Mouse (Mus musculus) intestine, embryonic 16.5 days (tissue): ENCODE data around the gene Naif1. TPM values are rescaled to one million over a fixed set of nuclear protein-coding genes. Genes with fewer than 3 reads are reported as not detected.

Experiments
- ATAC-seq: fragments of 200-750 bp; cut with Nextera tagmentation; 2 replicates; pipeline ENCODE4 v1.8.0; 2017; ENCODE audit warnings: moderate TSS enrichment, moderate library complexity
- H3K27ac ChIP-seq: fragments of 300-500 bp; sonication (generic); 2 replicates; pipeline ENCODE4 v1.5.1; 2014; ENCODE audit warnings: mild to moderate bottlenecking, low read length
- H3K27me3 ChIP-seq: fragments of 300-500 bp; sonication (generic); replicated peaks from 2 replicates; pipeline ENCODE4 v1.6.1; 2014; ENCODE audit warnings: low read length, control low read depth, mixed read lengths; ENCODE audit not compliant: control insufficient read depth, insufficient read depth
- H3K36me3 ChIP-seq: fragments of 300-500 bp; sonication (generic); 2 replicates; pipeline ENCODE4 v1.6.1; 2014; ENCODE audit warnings: low read length, control low read depth; ENCODE audit not compliant: control insufficient read depth, insufficient read depth
- H3K4me1 ChIP-seq: fragments of 300-500 bp; sonication (generic); 2 replicates; pipeline ENCODE4 v1.6.1; 2014; ENCODE audit warnings: low read length, control low read depth, mixed read lengths; ENCODE audit not compliant: control insufficient read depth, insufficient read depth
- H3K4me2 ChIP-seq: fragments of 300-500 bp; sonication (generic); 2 replicates; pipeline ENCODE4 v1.6.1; 2014; ENCODE audit warnings: low read depth, low read length, control low read depth
- H3K4me3 ChIP-seq: fragments of 300-500 bp; sonication (generic); 2 replicates; pipeline ENCODE4 v1.5.1; 2014; ENCODE audit warnings: mild to moderate bottlenecking, low read length
- H3K9ac ChIP-seq: fragments of 300-500 bp; sonication (generic); 2 replicates; pipeline ENCODE4 v1.6.1; 2014; ENCODE audit warnings: low read depth, low read length
- H3K9me3 ChIP-seq: fragments of 300-500 bp; sonication (generic); 2 replicates; pipeline ENCODE4 v1.6.1; 2016; ENCODE audit warnings: low read length, control low read depth; ENCODE audit not compliant: control insufficient read depth
- WGBS: fragments of 180-500 bp; shearing (Covaris S2); extraction: QIAGEN DNeasy Blood & Tissue Kit; methylation state at CpG from one replicate; pipeline ENCODE4 v1.1.7; 2014; 5-methylcytosine and 5-hydroxymethylcytosine counted together
- polyA plus RNA-seq: library from polyadenylated mRNA; unstranded; fragments of >200 nt; fragmentation: Nextera tagmentation; extraction: Ambion mirVana; gene quantifications from 2 replicates; pipeline ENCODE4 v1.2.1, GENCODE M21; 2015

Gene Naif1
- polyA plus RNA-seq, 1 experiment from 2014 or later = 5.3 TPM

- no peaks in the 10 kb centered on the region for H3K9me3 ChIP-seq
- peaks cover 25% of the 10 kb centered on the region for H3K4me1 ChIP-seq
- H3K27me3 ChIP-seq = no peaks in the 10 kb centered on the region
- H3K36me3 ChIP-seq = peaks cover 3% of the 10 kb centered on the region; the same call in 1 of the 2 replicates
- peak overlapping the region; percentile 89 for H3K27ac ChIP-seq
- peak overlapping the region; percentile 88 for H3K4me3 ChIP-seq
- ATAC-seq = peak; percentile 97
- under 1% methylated on average over 25 of the region's 25 CpGs for WGBS
- peak overlapping the region; percentile 56 for H3K9ac ChIP-seq
- peak overlapping the region; percentile 85 for H3K4me2 ChIP-seq
Measured at GRCm38 (mm10) chr2:32451870-32452372, 1.7 kb downstream of the Naif1 start.

GRCm38 (mm10) chr2:32452441-32452971, 2.2 kb downstream of the Naif1 start:
- Histone ChIP-seq H3K4me1 (peaks cover 22% of the 10 kb centered on the region), H3K36me3 (peaks cover 3% of the 10 kb centered on the region; the same call in 1 of the 2 replicates), H3K27ac (peak overlapping the region; percentile 55), H3K27me3 (no peaks in the 10 kb centered on the region), H3K4me3 (peak overlapping the region; percentile 34), H3K4me2 (peak overlapping the region; percentile 52), H3K9ac (peak overlapping the region; percentile 56; the same call in 1 of the 2 replicates), H3K9me3 (no peaks in the 10 kb centered on the region)
- WGBS = 93% methylated on average over 16 of the region's 16 CpGs
- no peak for ATAC-seq

- no peak for ATAC-seq
- 73% methylated on average over 5 of the region's 5 CpGs for WGBS
- Histone ChIP-seq H3K4me2 (no peak overlapping the region), H3K4me1 (peaks cover 16% of the 10 kb centered on the region), H3K27me3 (no peaks in the 10 kb centered on the region), H3K9me3 (no peaks in the 10 kb centered on the region), H3K9ac (no peak overlapping the region), H3K27ac (no peak overlapping the region), H3K36me3 (peaks cover 3% of the 10 kb centered on the region; the same call in 1 of the 2 replicates), H3K4me3 (no peak overlapping the region)
Measured at GRCm38 (mm10) chr2:32453641-32454303, 3.5 kb downstream of the Naif1 start.

- Histone ChIP-seq H3K27me3 (no peaks in the 10 kb centered on the region), H3K9me3 (no peaks in the 10 kb centered on the region), H3K4me1 (peaks cover 15% of the 10 kb centered on the region), H3K9ac (no peak overlapping the region), H3K36me3 (peaks cover 3% of the 10 kb centered on the region; the same call in 1 of the 2 replicates), H3K4me3 (no peak overlapping the region), H3K4me2 (no peak overlapping the region), H3K27ac (no peak overlapping the region)
- 74% methylated on average over 10 of the region's 10 CpGs for WGBS
- ATAC-seq = no peak
Measured at GRCm38 (mm10) chr2:32454633-32455032, 4.4 kb downstream of the Naif1 start.

GRCm38 (mm10) chr2:32455101-32455500, 4.8 kb downstream of the Naif1 start:
- Histone ChIP-seq H3K4me2 (no peak overlapping the region), H3K36me3 (peaks cover 3% of the 10 kb centered on the region; the same call in 1 of the 2 replicates)
- 86% methylated on average over 8 of the region's 8 CpGs for WGBS

GRCm38 (mm10) chr2:32458300-32458699, 8.0 kb downstream of the Naif1 start:
- Histone ChIP-seq H3K4me3 (no peak overlapping the region), H3K9ac (no peak overlapping the region), H3K4me2 (no peak overlapping the region), H3K36me3 (peaks cover 3% of the 10 kb centered on the region; the same call in 1 of the 2 replicates), H3K9me3 (no peaks in the 10 kb centered on the region), H3K4me1 (no peaks in the 10 kb centered on the region), H3K27me3 (no peaks in the 10 kb centered on the region), H3K27ac (no peak overlapping the region)
- WGBS = 78% methylated on average over 2 of the region's 2 CpGs
- no peak for ATAC-seq

More at GRCm38 (mm10) chr2:32455101-32455500, 4.8 kb downstream of the Naif1 start:
- H3K9me3 ChIP-seq = no peaks in the 10 kb centered on the region
- H3K4me1 ChIP-seq = peaks cover 15% of the 10 kb centered on the region
- H3K9ac ChIP-seq = no peak overlapping the region
- ATAC-seq = no peak
- H3K4me3 ChIP-seq = no peak overlapping the region
- no peaks in the 10 kb centered on the region for H3K27me3 ChIP-seq
- H3K27ac ChIP-seq = no peak overlapping the region

- Histone ChIP-seq H3K4me3 (no peak overlapping the region), H3K4me2 (no peak overlapping the region), H3K9me3 (no peaks in the 10 kb centered on the region), H3K27ac (no peak overlapping the region), H3K9ac (no peak overlapping the region), H3K4me1 (peaks cover 8% of the 10 kb centered on the region), H3K36me3 (peaks cover 3% of the 10 kb centered on the region; the same call in 1 of the 2 replicates), H3K27me3 (no peaks in the 10 kb centered on the region)
- 93% methylated on average over 2 of the region's 2 CpGs for WGBS
- ATAC-seq = no peak
Measured at GRCm38 (mm10) chr2:32459657-32460056, 9.4 kb downstream of the Naif1 start.

- H3K27ac ChIP-seq = peak overlapping the region; percentile 78
- WGBS = 81% methylated on average over 2 of the region's 2 CpGs
- ATAC-seq = no peak
Measured at GRCm38 (mm10) chr2:32463773-32464172, 13.5 kb downstream of the Naif1 start.

GRCm38 (mm10) chr2:32464212-32464891, 14.1 kb downstream of the Naif1 start:
- Histone ChIP-seq H3K9ac (no peak overlapping the region), H3K4me1 (peaks cover 12% of the 10 kb centered on the region), H3K9me3 (no peaks in the 10 kb centered on the region), H3K4me2 (no peak overlapping the region), H3K4me3 (no peak overlapping the region), H3K36me3 (no peaks in the 10 kb centered on the region), H3K27me3 (no peaks in the 10 kb centered on the region), H3K27ac (peak overlapping the region; percentile 78)
- peak; percentile 84 for ATAC-seq
- WGBS = 28% methylated on average over 6 of the region's 6 CpGs

More at GRCm38 (mm10) chr2:32463773-32464172, 13.5 kb downstream of the Naif1 start:
- H3K36me3 ChIP-seq = no peaks in the 10 kb centered on the region
- no peaks in the 10 kb centered on the region for H3K27me3 ChIP-seq
- H3K4me2 ChIP-seq = no peak overlapping the region
- H3K4me3 ChIP-seq = no peak overlapping the region
- H3K4me1 ChIP-seq = peaks cover 12% of the 10 kb centered on the region
- no peaks in the 10 kb centered on the region for H3K9me3 ChIP-seq
- no peak overlapping the region for H3K9ac ChIP-seq
